In genomic region chr5:5698830-5699229, GRCm38 (mm10) we compare ENCODE assay signal across 24 mouse cellular contexts. TPM values are rescaled to one million over a fixed set of nuclear protein-coding genes. Genes with fewer than 3 reads are reported as not detected.
DNase-seq lines count a peak whose midpoint lies in the region; ATAC-seq and TF ChIP-seq lines count a peak whose summit lies in the region.
"Had no signal": no experiment of that assay in that cellular context is flagged by ENCODE, and none has a peak within 500 bp of the region (broad histone marks: within the 10 kb centered on the region; RNA-seq: fewer than 3 reads in every experiment).

No protein-coding gene starts in this region.

- in situ Hi-C loops in ES-E14 (cut with MboI; ENCODE audit: low sequenced_read_pairs in 2 of 2, unreplicated experiment in 2 of 2) = no loop called here

- no peak for TF ChIP-seq CTCF in ES-Bruce4 (IDR thresholded peaks at IDR 0.05; ENCODE audit: low read depth, low read length)

- DNase-seq in ES-E14 (ENCODE audit: low read depth, low spot score) = peak; percentile 46
- DNase-seq in ZHBTc4 (ENCODE audit: low read depth, low spot score) = peak; percentile 83
- DNase-seq: adrenal gland, adult 2 months; adrenal gland, postnatal 10 days; adrenal gland, postnatal 25 days; B cell, adult 2 months; cerebellum, adult 11 months; cerebellum, adult 18-20 months; cerebellum, adult 8-10 months; cerebellum, adult 9-11 months; cerebellum, postnatal 14 days; cerebellum, postnatal 36 days; embryo, embryonic 11 days; forebrain, postnatal 0 days had no signal

- peak overlapping the region; percentile 87 for H3K27ac ChIP-seq in ES-Bruce4 (ENCODE audit: insufficient read depth, low read length)
- peak overlapping the region; percentile 84; the same call in 1 of the 2 replicates for H3K27ac ChIP-seq in ES-E14 (ENCODE audit: insufficient read depth, low read depth, low read length, poor library complexity, severe bottlenecking)
- no peak overlapping the region for H3K27ac ChIP-seq in neural tube, embryonic 15.5 days (replicated peaks)
- H3K27ac ChIP-seq: embryonic facial prominence, embryonic 12.5 days; forebrain, embryonic 13.5 days; forebrain, embryonic 15.5 days had no signal

- WGBS in neural tube, embryonic 15.5 days = 79% methylated on average over 3 of the region's 3 CpGs

- H3K4me2 ChIP-seq in neural tube, embryonic 15.5 days = no peak overlapping the region
- H3K4me2 ChIP-seq: embryonic facial prominence, embryonic 12.5 days; forebrain, embryonic 13.5 days; forebrain, embryonic 15.5 days had no signal

- no peak for TF ChIP-seq POLR2A in ES-Bruce4 (IDR thresholded peaks at IDR 0.05; ENCODE audit: insufficient read depth, low read length)

- H3K4me1 ChIP-seq in ES-Bruce4 (ENCODE audit: control insufficient read depth, insufficient read depth, low read length) (peaks cover 16% of the 10 kb centered on the region), ES-E14 (ENCODE audit: control insufficient read depth in 2 of 2, insufficient read depth in 2 of 2, low read length in 2 of 2, poor library complexity in 1 of 2) (peaks cover 8 to 9% of the 10 kb centered on the region in 2 experiments; a peak in 3 of 4 replicates)
- H3K4me1 ChIP-seq in neural tube, embryonic 15.5 days = peaks cover 3% of the 10 kb centered on the region; the same call in 1 of the 2 replicates
- H3K4me1 ChIP-seq: embryonic facial prominence, embryonic 12.5 days had no signal

- no peak overlapping the region for H3K9ac ChIP-seq in ES-Bruce4 (ENCODE audit: low read depth, poor library complexity, severe bottlenecking)
- H3K9ac ChIP-seq in ES-E14 (ENCODE audit: insufficient read depth, low read depth, low read length, poor library complexity, severe bottlenecking) = no peak overlapping the region
- H3K9ac ChIP-seq in neural tube, embryonic 15.5 days (replicated peaks) = no peak overlapping the region
- H3K9ac ChIP-seq: embryonic facial prominence, embryonic 12.5 days; forebrain, embryonic 13.5 days; forebrain, embryonic 15.5 days; forebrain, postnatal 0 days had no signal

- H3K4me3 ChIP-seq in ES-Bruce4 (ENCODE audit: low read depth, low read length) (no peak overlapping the region), ES-E14 (ENCODE audit: insufficient read depth in 1 of 2, low read depth in 1 of 2, low read length in 2 of 2, poor library complexity in 1 of 2, severe bottlenecking in 1 of 2) (no peak overlapping the region)
- H3K4me3 ChIP-seq in neural tube, embryonic 15.5 days (replicated peaks) = no peak overlapping the region
- H3K4me3 ChIP-seq: embryonic facial prominence, embryonic 12.5 days; forebrain, embryonic 13.5 days; forebrain, embryonic 15.5 days had no signal

- H3K36me3 ChIP-seq in ES-Bruce4 (ENCODE audit: control insufficient read depth, insufficient read depth, low read length, poor library complexity, severe bottlenecking) = no peaks in the 10 kb centered on the region
- H3K36me3 ChIP-seq in ES-E14 (ENCODE audit: control insufficient read depth, insufficient read depth, low read length, poor library complexity, severe bottlenecking) = no peaks in the 10 kb centered on the region
- H3K36me3 ChIP-seq in neural tube, embryonic 15.5 days = no peaks in the 10 kb centered on the region
- H3K36me3 ChIP-seq: embryonic facial prominence, embryonic 12.5 days; forebrain, embryonic 15.5 days had no signal

- peaks cover 4% of the 10 kb centered on the region; the same call in 1 of the 2 replicates for H3K9me3 ChIP-seq in ES-Bruce4 (replicated peaks; ENCODE audit: control insufficient read depth, insufficient read depth, low read length, poor library complexity, severe bottlenecking)
- no peaks in the 10 kb centered on the region for H3K9me3 ChIP-seq in ES-E14 (ENCODE audit: control insufficient read depth, insufficient read depth, low read depth, low read length)
- H3K9me3 ChIP-seq in neural tube, embryonic 15.5 days (replicated peaks) = no peaks in the 10 kb centered on the region
- H3K9me3 ChIP-seq: embryonic facial prominence, embryonic 12.5 days; forebrain, embryonic 13.5 days; forebrain, embryonic 15.5 days had no signal

- TF ChIP-seq EP300 in ES-Bruce4 (IDR thresholded peaks at IDR 0.05; ENCODE audit: insufficient read depth, low read depth, low read length) = no peak

- no peak for ATAC-seq in megakaryocyte progenitor cell, adult 5-6 weeks (replicated peaks; ENCODE audit: poor library complexity)
- ATAC-seq in neural tube, embryonic 15.5 days (ENCODE audit: low FRiP score) = no peak
- ATAC-seq: CD4-positive, CD25-positive, alpha-beta regulatory T cell, adult 4 months; forebrain, embryonic 13.5 days; forebrain, embryonic 15.5 days; forebrain, postnatal 0 days had no signal

- H3K27me3 ChIP-seq in ES-Bruce4 (ENCODE audit: control insufficient read depth, insufficient read depth, low read length, poor library complexity, severe bottlenecking) = no peaks in the 10 kb centered on the region
- no peaks in the 10 kb centered on the region for H3K27me3 ChIP-seq in neural tube, embryonic 15.5 days (replicated peaks)
- H3K27me3 ChIP-seq: CH12.LX; embryonic facial prominence, embryonic 12.5 days; forebrain, embryonic 13.5 days; forebrain, embryonic 15.5 days had no signal

TF ChIP-seq in ES-E14, 5 proteins besides CTCF, POLR2A, EP300 and RAD21:
- TF ChIP-seq MAFK (IDR thresholded peaks at IDR 0.05; ENCODE audit: insufficient read depth, low read depth, low read length) (0 out of 2 replicates have a peak, but pooled peaks have one; percentile 9), HCFC1 (IDR thresholded peaks at IDR 0.05; ENCODE audit: borderline replicate concordance, insufficient read depth, low read length) (no peak), CHD2 (IDR thresholded peaks at IDR 0.05; ENCODE audit: low read depth, low read length) (no peak; the same call in 1 of the 2 replicates), ZNF384 (IDR thresholded peaks at IDR 0.05; ENCODE audit: low read depth, low read length) (no peak), ZC3H11A (IDR thresholded peaks at IDR 0.05; ENCODE audit: borderline replicate concordance, low read depth, low read length) (no peak)

RNA-seq across cellular contexts. Expression of gene Steap2, which starts 4.5 kb away (rescaled TPM):
- 33.2 and 33.7 TPM in 2 replicates for polyA plus RNA-seq in ES-Bruce4 (2011; ENCODE audit: insufficient read depth, insufficient read length, low read depth, missing spikeins)
- total RNA-seq in ES-E14 (2012; rRNA removed) = 26.4 and 33.2 TPM in 2 replicates
- total RNA-seq in megakaryocyte progenitor cell, adult 5-6 weeks (2015) = not detected in 2 replicates
- total RNA-seq in megakaryocyte progenitor cell, adult 5-6 weeks (2017) = not detected in 2 replicates
- polyA plus RNA-seq in neural tube, embryonic 15.5 days (2015; fragmentation: Nextera tagmentation; extraction: Ambion mirVana) = 6.8 and 6.9 TPM in 2 replicates
- total RNA-seq: CH12.LX; common myeloid progenitor, adult 5-6 weeks; MEL had no signal
- polyA plus RNA-seq: CD4-positive, CD25-positive, alpha-beta regulatory T cell, adult 4 months had no signal

RNA-seq across cellular contexts. Expression of gene Cfap69, which starts 34.8 kb away (rescaled TPM):
- 5.0 and 5.1 TPM in 2 replicates for polyA plus RNA-seq in ES-Bruce4 (2011; ENCODE audit: insufficient read depth, insufficient read length, low read depth, missing spikeins)
- 4.3 and 4.6 TPM in 2 replicates for total RNA-seq in ES-E14 (2012; rRNA removed)
- total RNA-seq in megakaryocyte progenitor cell, adult 5-6 weeks (2015) = not detected in 2 replicates
- not detected in 2 replicates for total RNA-seq in megakaryocyte progenitor cell, adult 5-6 weeks (2017)
- 8.3 and 8.6 TPM in 2 replicates for polyA plus RNA-seq in neural tube, embryonic 15.5 days (2015; fragmentation: Nextera tagmentation; extraction: Ambion mirVana)
- total RNA-seq: common myeloid progenitor, adult 5-6 weeks; MEL had no signal
- polyA plus RNA-seq: CD4-positive, CD25-positive, alpha-beta regulatory T cell, adult 4 months had no signal

RNA-seq across cellular contexts. Expression of gene Steap1, which starts 50.3 kb away (rescaled TPM):
- polyA plus RNA-seq in ES-Bruce4 (2011; ENCODE audit: insufficient read depth, insufficient read length, low read depth, missing spikeins) = 16.6 and 21.8 TPM in 2 replicates
- total RNA-seq in ES-E14 (2012; rRNA removed) = 43.3 and 45.6 TPM in 2 replicates
- total RNA-seq in megakaryocyte progenitor cell, adult 5-6 weeks (2015) = not detected in 2 replicates
- total RNA-seq in megakaryocyte progenitor cell, adult 5-6 weeks (2017) = not detected in 2 replicates
- polyA plus RNA-seq in neural tube, embryonic 15.5 days (2015; fragmentation: Nextera tagmentation; extraction: Ambion mirVana) = 1.5 and 1.6 TPM in 2 replicates
- total RNA-seq: CH12.LX; common myeloid progenitor, adult 5-6 weeks; MEL had no signal
- polyA plus RNA-seq: CD4-positive, CD25-positive, alpha-beta regulatory T cell, adult 4 months had no signal

Comparison
In these comparisons a context has a peak if more than half of its experiments do, and no peak if none do; other contexts are left out.
1. RNA of gene Steap2, which starts 4.5 kb away (total RNA-seq): 26.4 to 33.2 TPM in ES-E14; not detected in megakaryocyte progenitor cell, adult 5-6 weeks; every median in the first group is over 10 times any median in the second.
2. RNA of gene Steap1, which starts 50.3 kb away (total RNA-seq): 43.3 to 45.6 TPM in ES-E14; not detected in megakaryocyte progenitor cell, adult 5-6 weeks; every median in the first group is over 10 times any median in the second.